Mouse (Mus musculus): Measurements from ENCODE around the gene Gnl3l.

- TF ChIP-seq POLR2A (IDR thresholded peaks at IDR 0.05; ENCODE audit: borderline replicate concordance, extremely low read depth, insufficient read depth, insufficient read length, poor library complexity, severe bottlenecking) (no peak), CTCF (IDR thresholded peaks at IDR 0.05; ENCODE audit: borderline replicate concordance, extremely low read depth, insufficient read depth, insufficient read length) (no peak)
These were observed 32.6 kb upstream of the Gnl3l start for GRCm38 (mm10) chrX:151049661-151050215.

All from brain, embryonic 14.5 days (tissue).